Mouse (Mus musculus): ENCODE data around the gene Iqgap2.
A peak's percentile ranks its signal among the peaks of the same experiment; 100 is the strongest.

Gene Iqgap2

GRCm38 (mm10) chr13:95887375-95887774 lies 4.3 kb downstream of the Iqgap2 start:
- peak; percentile 28 to 62 for DNase-seq (ENCODE audit: inconsistent age in 2 of 2, low spot score in 1 of 2)

- no peak for DNase-seq (ENCODE audit: inconsistent age in 2 of 2, low spot score in 1 of 2)
Observed at GRCm38 (mm10) chr13:95884455-95884854, 7.3 kb downstream of the Iqgap2 start.

- DNase-seq (ENCODE audit: inconsistent age in 2 of 2, low spot score in 1 of 2) = no peak
Observed at GRCm38 (mm10) chr13:95882001-95882400, 9.7 kb downstream of the Iqgap2 start.

- DNase-seq (ENCODE audit: inconsistent age in 2 of 2, low spot score in 1 of 2) = no peak
Observed at GRCm38 (mm10) chr13:95881427-95881826, 10.3 kb downstream of the Iqgap2 start.

GRCm38 (mm10) chr13:95880633-95881032 lies 11.1 kb downstream of the Iqgap2 start:
- DNase-seq (ENCODE audit: inconsistent age in 2 of 2, low spot score in 1 of 2) = no peak

- DNase-seq (ENCODE audit: inconsistent age in 2 of 2, low spot score in 1 of 2) = no peak
Observed at GRCm38 (mm10) chr13:95871993-95872392, 19.7 kb downstream of the Iqgap2 start.

- DNase-seq (ENCODE audit: inconsistent age in 2 of 2, low spot score in 1 of 2) = no peak
Observed at GRCm38 (mm10) chr13:95870626-95871025, 21.1 kb downstream of the Iqgap2 start.

GRCm38 (mm10) chr13:95868896-95869540 lies 22.7 kb downstream of the Iqgap2 start:
- DNase-seq (ENCODE audit: inconsistent age in 2 of 2, low spot score in 1 of 2) = no peak

- DNase-seq (ENCODE audit: inconsistent age in 2 of 2, low spot score in 1 of 2) = no peak
Observed at GRCm38 (mm10) chr13:95862201-95862600, 29.5 kb downstream of the Iqgap2 start.

- peak in 1 of 2 experiments; percentile 80 for DNase-seq (ENCODE audit: inconsistent age in 2 of 2, low spot score in 1 of 2)
Observed at GRCm38 (mm10) chr13:95859271-95859670, 32.5 kb downstream of the Iqgap2 start.

- DNase-seq (ENCODE audit: inconsistent age in 2 of 2, low spot score in 1 of 2) = no peak
Observed at GRCm38 (mm10) chr13:95858866-95859265, 32.9 kb downstream of the Iqgap2 start.

- DNase-seq (ENCODE audit: inconsistent age in 2 of 2, low spot score in 1 of 2) = no peak
Observed at GRCm38 (mm10) chr13:95855537-95855936, 36.2 kb downstream of the Iqgap2 start.

GRCm38 (mm10) chr13:95851611-95852010 lies 40.1 kb downstream of the Iqgap2 start:
- peak; percentile 46 to 82 for DNase-seq (ENCODE audit: inconsistent age in 2 of 2, low spot score in 1 of 2)

GRCm38 (mm10) chr13:95850451-95850850 lies 41.3 kb downstream of the Iqgap2 start:
- no peak for DNase-seq (ENCODE audit: inconsistent age in 2 of 2, low spot score in 1 of 2)

- DNase-seq (ENCODE audit: inconsistent age in 2 of 2, low spot score in 1 of 2) = peak; percentile 73 to 88
Observed at GRCm38 (mm10) chr13:95849501-95850007, 42.2 kb downstream of the Iqgap2 start.

GRCm38 (mm10) chr13:95846364-95846763 lies 45.4 kb downstream of the Iqgap2 start:
- DNase-seq (ENCODE audit: inconsistent age in 2 of 2, low spot score in 1 of 2) = peak in 1 of 2 experiments; percentile 73

- peak in 1 of 2 experiments; percentile 62 for DNase-seq (ENCODE audit: inconsistent age in 2 of 2, low spot score in 1 of 2)
Observed at GRCm38 (mm10) chr13:95844950-95845349, 46.8 kb downstream of the Iqgap2 start.

- peak; percentile 85 to 96 for DNase-seq (ENCODE audit: inconsistent age in 2 of 2, low spot score in 1 of 2)
Observed at GRCm38 (mm10) chr13:95843411-95844026, 48.2 kb downstream of the Iqgap2 start.

GRCm38 (mm10) chr13:95842803-95843202 lies 48.9 kb downstream of the Iqgap2 start:
- DNase-seq (ENCODE audit: inconsistent age in 2 of 2, low spot score in 1 of 2) = peak; percentile 64 to 83

GRCm38 (mm10) chr13:95841946-95842345 lies 49.8 kb downstream of the Iqgap2 start:
- DNase-seq (ENCODE audit: inconsistent age in 2 of 2, low spot score in 1 of 2) = no peak

- no peak for DNase-seq (ENCODE audit: inconsistent age in 2 of 2, low spot score in 1 of 2)
Observed at GRCm38 (mm10) chr13:95836944-95837343, 54.8 kb downstream of the Iqgap2 start.

GRCm38 (mm10) chr13:95833473-95833872 lies 58.2 kb downstream of the Iqgap2 start:
- no peak for DNase-seq (ENCODE audit: inconsistent age in 2 of 2, low spot score in 1 of 2)

Data from adrenal gland, adult (tissue).